ENCODE assay signal across 18 mouse cellular contexts in genomic region chr3:68267905-68268304, GRCm38 (mm10).
"Had no signal": no experiment of that assay in that cellular context is flagged by ENCODE, and none has a peak within 500 bp of the region (broad histone marks: within the 10 kb centered on the region; RNA-seq: fewer than 3 reads in every experiment).

No protein-coding gene starts in this region.

- ATAC-seq: midbrain, embryonic 16.5 days had no signal

- H3K4me3 ChIP-seq: midbrain, embryonic 10.5 days; midbrain, embryonic 12.5 days; myocyte; neural tube, embryonic 13.5 days; neural tube, embryonic 15.5 days had no signal

- H3K27ac ChIP-seq: midbrain, embryonic 10.5 days; midbrain, embryonic 12.5 days; neural tube, embryonic 13.5 days; neural tube, embryonic 15.5 days had no signal

- DNase-seq: lung, adult 18-20 months; lung, embryonic 14.5 days; lung, postnatal 10 days; lung, postnatal 4 days; midbrain, embryonic 14.5 days; right cerebral cortex, adult 18-20 months; right cerebral cortex, postnatal 25 days; right cerebral cortex, postnatal 4 days; spleen, adult 18-20 months; thymus, adult 18-20 months; thymus, postnatal 14 days; thymus, postnatal 36 days had no signal
